In the genomic region with DNA sequence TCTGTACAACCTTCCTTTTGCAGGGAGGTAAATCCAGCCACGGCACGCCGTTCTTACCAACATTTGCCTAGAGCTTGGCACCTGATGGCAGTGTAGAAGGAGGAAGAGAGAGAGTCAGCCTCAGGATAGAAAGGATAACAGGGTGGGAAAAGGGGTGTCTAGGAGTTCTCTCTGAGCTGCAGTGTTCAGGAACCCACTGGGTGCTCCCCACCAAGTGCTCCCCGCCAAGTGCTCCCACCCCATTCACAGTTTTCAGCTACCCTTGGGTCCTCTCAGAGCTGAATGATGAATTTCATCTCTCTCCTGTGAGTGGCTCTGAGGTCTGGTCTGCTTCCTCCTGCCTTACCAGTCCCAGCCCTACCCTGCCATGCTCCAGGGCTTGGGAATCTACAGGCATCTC, we compare ENCODE assay signal across 9 mouse cellular contexts. TPM values are rescaled to one million over a fixed set of nuclear protein-coding genes. Genes with fewer than 3 reads are reported as not detected.
DNase-seq lines count a peak whose midpoint lies in the region; ATAC-seq and TF ChIP-seq lines count a peak whose summit lies in the region.
"Had no signal": no experiment of that assay in that cellular context is flagged by ENCODE, and none has a peak within 500 bp of the region (broad histone marks: within the 10 kb centered on the region; RNA-seq: fewer than 3 reads in every experiment).

No protein-coding gene starts in this region.

- peak overlapping the region; percentile 96 for H3K27ac ChIP-seq in heart, adult 2 months
- H3K27ac ChIP-seq in spleen, adult 2 months (ENCODE audit: insufficient read depth, low read length), result peak overlapping the region; percentile 78
- H3K27ac ChIP-seq in liver, embryonic 14.5 days, result no peak overlapping the region

- intact Hi-C loops in heart, adult 2 months (cut with DNase I), result loop anchor here (1.0 to 10.0 kb wide), 2 partner anchors 12 to 210 kb away; a partner anchor contains a TSS
- intact Hi-C loops in heart, postnatal 14 days (cut with DNase I), result loop anchor here (5.0 kb wide), 1 partner anchor 92 kb away; no protein-coding TSS in a partner anchor

- H3K9me3 ChIP-seq in liver, embryonic 14.5 days (ENCODE audit: control insufficient read depth, low read length), result no peaks in the 10 kb centered on the region

- H3K79me2 ChIP-seq in heart, adult 2 months (replicated peaks; ENCODE audit: control insufficient read depth, insufficient read depth, low read length), result no peaks in the 10 kb centered on the region; the same call in 1 of the 2 replicates

- H3K4me3 ChIP-seq in heart, adult 2 months, result peak overlapping the region; percentile 66; the same call in 1 of the 2 replicates
- peak overlapping the region; percentile 68; the same call in 1 of the 2 replicates for H3K4me3 ChIP-seq in spleen, adult 2 months (ENCODE audit: extremely low read depth, insufficient read depth, insufficient read length)
- H3K4me3 ChIP-seq in liver, embryonic 14.5 days (ENCODE audit: insufficient read depth in 1 of 2, low read depth in 2 of 2, low read length in 2 of 2), result peak overlapping the region; percentile 48 to 53; a peak in 2 of 4 replicates

- H3K36me3 ChIP-seq in heart, adult 2 months (ENCODE audit: control insufficient read depth, insufficient read depth, low read length), result no peaks in the 10 kb centered on the region
- H3K36me3 ChIP-seq in spleen, adult 2 months (ENCODE audit: control insufficient read depth, insufficient read depth, low read length), result no peaks in the 10 kb centered on the region
- no peaks in the 10 kb centered on the region for H3K36me3 ChIP-seq in liver, embryonic 14.5 days (replicated peaks; ENCODE audit: control insufficient read depth, insufficient read depth, low read depth)

- no peak for TF ChIP-seq POLR2A in heart, adult 2 months (IDR thresholded peaks at IDR 0.05; ENCODE audit: insufficient read depth, low read depth, low read length)
- TF ChIP-seq POLR2A in spleen, adult 2 months (IDR thresholded peaks at IDR 0.05; ENCODE audit: low read depth, low read length), result no peak

- WGBS in heart, adult 2 months, result 81% methylated on average over 4 of the region's 4 CpGs
- WGBS in spleen, adult 2 months, result 87% methylated on average over 4 of the region's 4 CpGs
- WGBS in liver, embryonic 14.5 days (ENCODE audit: insufficient replicate concordance), result 73% methylated on average over 4 of the region's 4 CpGs

- TF ChIP-seq EP300 in heart, adult 2 months (IDR thresholded peaks at IDR 0.05; ENCODE audit: insufficient read depth, low read depth, low read length), result no peak
- TF ChIP-seq EP300 in liver, embryonic 14.5 days (IDR thresholded peaks at IDR 0.05; ENCODE audit: low read depth), result no peak

- no peak for TF ChIP-seq CTCF in heart, adult 2 months (IDR thresholded peaks at IDR 0.05)
- TF ChIP-seq CTCF in spleen, adult 2 months (IDR thresholded peaks at IDR 0.05; ENCODE audit: extremely low read depth, insufficient read depth, insufficient read length, insufficient replicate concordance), result no peak
- no peak for TF ChIP-seq CTCF in liver, embryonic 14.5 days (IDR thresholded peaks at IDR 0.05; ENCODE audit: low read depth)

- H3K9ac ChIP-seq in heart, adult 2 months (ENCODE audit: low read depth, low read length), result 0 out of 2 replicates have a peak overlapping the region, but pooled peaks have one; percentile 7
- H3K9ac ChIP-seq in liver, embryonic 14.5 days (replicated peaks), result no peak overlapping the region

- no peak for DNase-seq in heart, adult 2 months
- no peak for DNase-seq in heart, postnatal 14 days
- DNase-seq in spleen, adult 2 months (ENCODE audit: low read depth in 1 of 2, low spot score in 2 of 2), result no peak
- no peak for DNase-seq in spleen, postnatal 14 days (ENCODE audit: low spot score in 2 of 2)
- no peak for DNase-seq in liver, embryonic 14.5 days (ENCODE audit: low read depth in 3 of 3, low spot score in 3 of 3)
- no peak for DNase-seq in embryo, embryonic 10 days (ENCODE audit: low spot score)
- no peak for DNase-seq in natural killer cell, adult 2 months (ENCODE audit: low spot score in 2 of 2)
- no peak for DNase-seq in urinary bladder, postnatal 4 days (ENCODE audit: low spot score in 2 of 2)

- no peak for ATAC-seq in liver, embryonic 14.5 days (ENCODE audit: insufficient read depth)

- peaks cover 18% of the 10 kb centered on the region for H3K4me1 ChIP-seq in heart, adult 2 months (ENCODE audit: control insufficient read depth, insufficient read depth, low read length)
- H3K4me1 ChIP-seq in spleen, adult 2 months (ENCODE audit: control insufficient read depth, insufficient read depth, insufficient read length), result peaks cover 10% of the 10 kb centered on the region; the same call in 1 of the 2 replicates
- H3K4me1 ChIP-seq in liver, embryonic 14.5 days (replicated peaks; ENCODE audit: control insufficient read depth in 2 of 2, insufficient read depth in 2 of 2, low read length in 1 of 2), result peaks cover 0 to 5% of the 10 kb centered on the region in 2 experiments; a peak in 1 of 4 replicates

- H3K27me3 ChIP-seq in heart, adult 2 months (ENCODE audit: control insufficient read depth, insufficient read depth, low read length), result no peaks in the 10 kb centered on the region
- H3K27me3 ChIP-seq in spleen, adult 2 months (ENCODE audit: control insufficient read depth, insufficient read depth, low read length), result peaks cover 8% of the 10 kb centered on the region; the same call in 1 of the 2 replicates
- peaks cover 15% of the 10 kb centered on the region for H3K27me3 ChIP-seq in liver, embryonic 14.5 days (ENCODE audit: control insufficient read depth, insufficient read depth, low read length)

- peak overlapping the region; percentile 47; the same call in 1 of the 2 replicates for H3K4me2 ChIP-seq in liver, embryonic 14.5 days (ENCODE audit: low read depth)

RNA-seq across cellular contexts. Expression of a gene that starts 1.9 kb away (rescaled TPM):
- total RNA-seq in heart, adult 2 months (2021), result 10 to 100 TPM; 28.9 to 29.4 TPM
- polyA plus RNA-seq in heart, adult 2 months (2012; rRNA removed), result 28.3 and 32.1 TPM in 2 replicates
- 10 to 100 TPM; 27.1 to 28.7 TPM for total RNA-seq in heart, postnatal 14 days (2021)
- polyA plus RNA-seq in spleen, adult 2 months (2012; rRNA removed), result 143 and 145 TPM in 2 replicates
- 17.1 and 18.2 TPM in 2 replicates for polyA plus RNA-seq in liver, embryonic 14.5 days (2012; rRNA removed)
- polyA plus RNA-seq in liver, embryonic 14.5 days (2014; fragmentation: Nextera tagmentation; extraction: Ambion mirVana), result 18.7 and 20.6 TPM in 2 replicates

RNA-seq across cellular contexts. Expression of a gene that starts 58.2 kb away (rescaled TPM):
- total RNA-seq in heart, adult 2 months (2021), result under 1 TPM in 1 of 2 experiments, not detected in 1; 0.23 TPM
- polyA plus RNA-seq in heart, adult 2 months (2012; rRNA removed), result 0.20 TPM in 1 of 2 replicates, not detected in the other
- total RNA-seq in heart, postnatal 14 days (2021), result under 1 TPM; 0.14 to 0.15 TPM
- 0.07 TPM in 1 of 2 replicates, not detected in the other for polyA plus RNA-seq in spleen, adult 2 months (2012; rRNA removed)
- polyA plus RNA-seq in liver, embryonic 14.5 days (2012; rRNA removed), result 0.02 TPM in 1 of 2 replicates, not detected in the other
- polyA plus RNA-seq in liver, embryonic 14.5 days (2014; fragmentation: Nextera tagmentation; extraction: Ambion mirVana), result not detected in 2 replicates
- polyA plus RNA-seq: brain, embryonic 14.5 days had no signal
